Mouse (Mus musculus): Measurements from ENCODE around the gene Vmac.

DNA sequence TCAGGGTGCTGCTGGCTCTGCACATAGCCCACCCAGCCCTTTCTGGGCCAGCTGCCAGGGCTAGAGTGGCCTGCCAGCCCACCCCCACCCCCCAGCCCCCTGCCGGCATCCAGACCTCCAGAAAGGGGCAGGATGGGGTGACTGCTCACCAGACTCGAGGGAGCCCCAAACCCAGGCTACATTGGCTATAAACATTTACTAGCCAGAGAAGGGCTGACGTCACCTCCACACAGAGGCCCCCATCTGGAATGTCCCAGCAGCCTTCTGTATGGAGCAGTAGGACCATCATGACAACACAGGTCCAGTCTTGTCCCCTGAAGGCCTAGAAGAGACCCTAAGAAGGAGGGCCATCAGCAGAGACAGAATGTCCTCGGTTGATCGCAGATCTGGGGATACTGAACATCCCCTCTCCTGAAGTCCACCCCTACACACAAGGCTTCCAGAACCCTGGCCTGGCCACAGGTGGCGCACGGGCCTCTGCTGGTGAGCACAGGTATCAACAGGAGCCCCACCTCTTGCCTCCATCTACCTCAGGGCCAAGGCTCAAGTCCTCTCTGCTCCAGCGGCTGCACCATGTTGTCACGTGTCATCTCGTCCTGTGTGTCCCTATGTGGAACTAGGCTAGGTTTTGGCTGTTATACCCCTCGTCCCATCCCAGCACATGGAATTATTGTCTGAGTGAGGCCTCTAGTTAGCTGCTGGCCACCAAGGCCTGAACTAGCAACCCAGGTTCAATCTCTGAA, 5.8 kb upstream of the Vmac start:
- no peak for TF ChIP-seq CTCF (IDR thresholded peaks at IDR 0.05)
- no peak for TF ChIP-seq EP300 (IDR thresholded peaks at IDR 0.05)

Measured in lung, postnatal 0 days (tissue).